Mouse (Mus musculus): Measurements from ENCODE around the gene Spata13. TPM values are rescaled to one million over a fixed set of nuclear protein-coding genes. Genes with fewer than 3 reads are reported as not detected.

The Spata13 gene
- polyA plus RNA-seq, 1 experiment from 2014 or later: 11.6 TPM

DNA sequence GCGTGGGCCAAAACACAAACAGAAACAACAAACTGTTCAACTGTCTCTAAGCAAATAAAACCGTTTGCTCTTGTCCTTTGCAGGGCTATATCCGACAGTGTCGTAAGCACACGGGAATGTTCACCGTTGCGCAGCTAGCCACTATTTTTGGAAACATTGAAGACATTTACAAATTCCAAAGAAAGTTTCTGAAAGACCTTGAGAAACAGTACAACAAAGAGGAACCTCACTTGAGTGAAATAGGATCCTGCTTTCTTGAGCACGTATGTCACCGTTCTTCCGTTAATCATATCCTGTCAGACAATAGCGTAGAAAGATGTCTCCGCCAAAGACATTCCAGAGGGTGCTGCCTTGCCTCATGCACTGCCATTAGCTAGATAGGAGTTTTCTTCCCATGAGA lies 116.1 kb downstream of the Spata13 start:
- H3K9me3 ChIP-seq (ENCODE audit: control insufficient read depth, low read length): no peaks in the 10 kb centered on the region
- H3K27ac ChIP-seq (replicated peaks in 1 of 2; ENCODE audit: control insufficient read depth in 1 of 2, insufficient read depth in 1 of 2, low read depth in 2 of 2, low read length in 2 of 2): peak overlapping the region; percentile 58 to 79
- no peaks in the 10 kb centered on the region for H3K27me3 ChIP-seq (ENCODE audit: control insufficient read depth, insufficient read depth, low read length)
- peaks cover 85% of the 10 kb centered on the region for H3K36me3 ChIP-seq (ENCODE audit: control insufficient read depth, insufficient read depth, low read length)
- WGBS: 32% methylated on average over 12 of the region's 12 CpGs
- peaks cover 16 to 25% of the 10 kb centered on the region in 2 experiments for H3K4me1 ChIP-seq (ENCODE audit: control insufficient read depth in 2 of 2, insufficient read depth in 2 of 2, low read length in 2 of 2)
- ATAC-seq (ENCODE audit: insufficient number of reproducible peaks, insufficient read depth, low FRiP score, low read depth): no peak
- peak overlapping the region; percentile 21; the same call in 1 of the 2 replicates for H3K4me2 ChIP-seq (ENCODE audit: low read length)
- H3K9ac ChIP-seq (ENCODE audit: low read length): peak overlapping the region; percentile 34; the same call in 1 of the 2 replicates
- no peak overlapping the region for H3K4me3 ChIP-seq (ENCODE audit: control insufficient read depth in 1 of 2, insufficient read depth in 1 of 2, low read depth in 1 of 2, low read length in 2 of 2)

DNA sequence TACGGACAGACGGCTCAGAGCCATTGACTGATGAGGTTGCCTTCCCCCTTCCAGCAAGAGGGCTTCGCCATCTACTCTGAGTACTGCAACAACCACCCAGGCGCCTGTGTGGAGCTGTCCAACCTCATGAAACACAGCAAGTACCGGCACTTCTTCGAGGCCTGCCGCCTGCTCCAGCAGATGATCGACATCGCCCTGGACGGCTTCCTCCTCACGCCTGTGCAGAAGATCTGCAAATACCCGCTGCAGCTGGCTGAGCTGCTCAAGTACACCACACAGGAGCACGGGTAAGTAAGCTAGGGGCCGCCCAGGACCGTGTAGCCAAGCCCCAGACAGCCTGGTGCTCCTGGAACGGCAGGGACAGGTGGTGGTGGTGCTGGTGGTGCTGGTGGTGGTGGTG lies 117.8 kb downstream of the Spata13 start:
- ATAC-seq (ENCODE audit: insufficient number of reproducible peaks, insufficient read depth, low FRiP score, low read depth): no peak
- H3K9me3 ChIP-seq (ENCODE audit: control insufficient read depth, low read length): no peaks in the 10 kb centered on the region
- H3K4me1 ChIP-seq (ENCODE audit: control insufficient read depth in 2 of 2, insufficient read depth in 2 of 2, low read length in 2 of 2): peaks cover 10 to 17% of the 10 kb centered on the region in 2 experiments
- H3K4me3 ChIP-seq (ENCODE audit: control insufficient read depth in 1 of 2, insufficient read depth in 1 of 2, low read depth in 1 of 2, low read length in 2 of 2): no peak overlapping the region
- WGBS: 93% methylated on average over 16 of the region's 16 CpGs
- no peaks in the 10 kb centered on the region for H3K27me3 ChIP-seq (ENCODE audit: control insufficient read depth, insufficient read depth, low read length)
- peaks cover 88% of the 10 kb centered on the region for H3K36me3 ChIP-seq (ENCODE audit: control insufficient read depth, insufficient read depth, low read length)
- H3K27ac ChIP-seq (replicated peaks in 1 of 2; ENCODE audit: control insufficient read depth in 1 of 2, insufficient read depth in 1 of 2, low read depth in 2 of 2, low read length in 2 of 2): no peak overlapping the region
- H3K4me2 ChIP-seq (ENCODE audit: low read length): no peak overlapping the region
- no peak overlapping the region for H3K9ac ChIP-seq (ENCODE audit: low read length)

- H3K4me2 ChIP-seq (ENCODE audit: low read length): no peak overlapping the region
- peaks cover 88% of the 10 kb centered on the region for H3K36me3 ChIP-seq (ENCODE audit: control insufficient read depth, insufficient read depth, low read length)
- H3K27me3 ChIP-seq (ENCODE audit: control insufficient read depth, insufficient read depth, low read length): no peaks in the 10 kb centered on the region
- peak overlapping the region in 1 of 2 experiments; percentile 15; a peak in 1 of 4 replicates for H3K27ac ChIP-seq (replicated peaks in 1 of 2; ENCODE audit: control insufficient read depth in 1 of 2, insufficient read depth in 1 of 2, low read depth in 2 of 2, low read length in 2 of 2)
- H3K4me1 ChIP-seq (ENCODE audit: control insufficient read depth in 2 of 2, insufficient read depth in 2 of 2, low read length in 2 of 2): peaks cover 10 to 17% of the 10 kb centered on the region in 2 experiments
- 85% methylated on average over 14 of the region's 14 CpGs for WGBS
- no peak overlapping the region for H3K9ac ChIP-seq (ENCODE audit: low read length)
- H3K4me3 ChIP-seq (ENCODE audit: control insufficient read depth in 1 of 2, insufficient read depth in 1 of 2, low read depth in 1 of 2, low read length in 2 of 2): no peak overlapping the region
- ATAC-seq (ENCODE audit: insufficient number of reproducible peaks, insufficient read depth, low FRiP score, low read depth): no peak
- no peaks in the 10 kb centered on the region for H3K9me3 ChIP-seq (ENCODE audit: control insufficient read depth, low read length)
Observed at GRCm38 (mm10) chr14:60752892-60753800, 119.3 kb downstream of the Spata13 start.

DNA sequence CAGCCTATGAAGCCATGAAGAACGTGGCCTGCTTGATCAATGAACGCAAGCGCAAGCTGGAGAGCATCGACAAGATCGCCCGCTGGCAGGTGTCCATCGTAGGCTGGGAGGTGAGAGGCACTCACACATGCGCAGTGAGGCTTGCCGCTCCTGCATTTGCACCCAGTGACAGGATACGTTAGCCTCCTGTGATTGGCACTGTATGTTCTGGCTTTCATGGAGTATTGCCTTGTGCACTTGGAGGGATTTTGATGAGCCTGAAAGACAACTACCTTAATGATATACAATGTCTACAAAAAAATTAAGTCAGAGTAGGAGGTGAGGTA lies 120.0 kb downstream of the Spata13 start:
- Histone ChIP-seq H3K4me1 (ENCODE audit: control insufficient read depth in 2 of 2, insufficient read depth in 2 of 2, low read length in 2 of 2) (peaks cover 10 to 17% of the 10 kb centered on the region in 2 experiments), H3K4me3 (ENCODE audit: control insufficient read depth in 1 of 2, insufficient read depth in 1 of 2, low read depth in 1 of 2, low read length in 2 of 2) (no peak overlapping the region), H3K36me3 (ENCODE audit: control insufficient read depth, insufficient read depth, low read length) (peaks cover 89% of the 10 kb centered on the region), H3K27me3 (ENCODE audit: control insufficient read depth, insufficient read depth, low read length) (no peaks in the 10 kb centered on the region), H3K9me3 (ENCODE audit: control insufficient read depth, low read length) (no peaks in the 10 kb centered on the region), H3K9ac (ENCODE audit: low read length) (no peak overlapping the region), H3K4me2 (ENCODE audit: low read length) (no peak overlapping the region), H3K27ac (replicated peaks in 1 of 2; ENCODE audit: control insufficient read depth in 1 of 2, insufficient read depth in 1 of 2, low read depth in 2 of 2, low read length in 2 of 2) (no peak overlapping the region)
- 94% methylated on average over 10 of the region's 10 CpGs for WGBS
- no peak for ATAC-seq (ENCODE audit: insufficient number of reproducible peaks, insufficient read depth, low FRiP score, low read depth)

DNA sequence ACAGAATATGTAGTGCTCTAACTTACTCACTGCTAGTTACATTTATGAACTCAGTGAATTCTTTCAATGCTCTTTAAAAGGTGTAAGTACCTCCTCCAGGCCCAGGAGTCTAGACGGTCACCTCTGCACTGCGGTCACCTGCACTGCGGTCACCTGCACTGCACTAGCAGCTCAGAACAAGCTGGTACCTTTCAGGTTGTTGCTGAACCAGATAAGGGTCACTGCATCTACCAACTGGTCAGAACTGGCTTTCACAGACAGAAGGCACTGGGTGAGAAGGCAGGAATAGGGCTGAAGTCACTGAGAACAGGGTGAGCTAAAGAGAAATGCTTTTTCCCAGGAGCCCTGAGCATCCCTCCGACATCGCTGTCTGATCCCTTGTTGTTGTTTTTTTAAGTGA lies 120.9 kb downstream of the Spata13 start:
- Histone ChIP-seq H3K4me1 (ENCODE audit: control insufficient read depth in 2 of 2, insufficient read depth in 2 of 2, low read length in 2 of 2) (peaks cover 7 to 12% of the 10 kb centered on the region in 2 experiments), H3K36me3 (ENCODE audit: control insufficient read depth, insufficient read depth, low read length) (peaks cover 89% of the 10 kb centered on the region), H3K4me2 (ENCODE audit: low read length) (no peak overlapping the region), H3K9ac (ENCODE audit: low read length) (no peak overlapping the region), H3K27ac (replicated peaks in 1 of 2; ENCODE audit: control insufficient read depth in 1 of 2, insufficient read depth in 1 of 2, low read depth in 2 of 2, low read length in 2 of 2) (no peak overlapping the region), H3K27me3 (ENCODE audit: control insufficient read depth, insufficient read depth, low read length) (no peaks in the 10 kb centered on the region), H3K4me3 (ENCODE audit: control insufficient read depth in 1 of 2, insufficient read depth in 1 of 2, low read depth in 1 of 2, low read length in 2 of 2) (no peak overlapping the region), H3K9me3 (ENCODE audit: control insufficient read depth, low read length) (no peaks in the 10 kb centered on the region)
- no peak for ATAC-seq (ENCODE audit: insufficient number of reproducible peaks, insufficient read depth, low FRiP score, low read depth)
- WGBS: 97% methylated on average over 5 of the region's 5 CpGs

GRCm38 (mm10) chr14:60756271-60756670 lies 122.5 kb downstream of the Spata13 start:
- Histone ChIP-seq H3K4me2 (ENCODE audit: low read length) (no peak overlapping the region), H3K4me1 (ENCODE audit: control insufficient read depth in 2 of 2, insufficient read depth in 2 of 2, low read length in 2 of 2) (peaks cover 0 to 4% of the 10 kb centered on the region in 2 experiments; a peak in 2 of 4 replicates), H3K9me3 (ENCODE audit: control insufficient read depth, low read length) (no peaks in the 10 kb centered on the region), H3K9ac (ENCODE audit: low read length) (no peak overlapping the region), H3K4me3 (ENCODE audit: control insufficient read depth in 1 of 2, insufficient read depth in 1 of 2, low read depth in 1 of 2, low read length in 2 of 2) (no peak overlapping the region), H3K27me3 (ENCODE audit: control insufficient read depth, insufficient read depth, low read length) (no peaks in the 10 kb centered on the region), H3K36me3 (ENCODE audit: control insufficient read depth, insufficient read depth, low read length) (peaks cover 91% of the 10 kb centered on the region), H3K27ac (replicated peaks in 1 of 2; ENCODE audit: control insufficient read depth in 1 of 2, insufficient read depth in 1 of 2, low read depth in 2 of 2, low read length in 2 of 2) (no peak overlapping the region)
- ATAC-seq (ENCODE audit: insufficient number of reproducible peaks, insufficient read depth, low FRiP score, low read depth): no peak
- 84% methylated on average over 15 of the region's 15 CpGs for WGBS

GRCm38 (mm10) chr14:60757265-60757664 lies 123.5 kb downstream of the Spata13 start:
- no peak overlapping the region for H3K27ac ChIP-seq (replicated peaks in 1 of 2; ENCODE audit: control insufficient read depth in 1 of 2, insufficient read depth in 1 of 2, low read depth in 2 of 2, low read length in 2 of 2)
- WGBS: 98% methylated on average over 8 of the region's 8 CpGs
- H3K9me3 ChIP-seq (ENCODE audit: control insufficient read depth, low read length): no peaks in the 10 kb centered on the region
- H3K4me1 ChIP-seq (ENCODE audit: control insufficient read depth in 2 of 2, insufficient read depth in 2 of 2, low read length in 2 of 2): peaks cover 0 to 4% of the 10 kb centered on the region in 2 experiments; a peak in 2 of 4 replicates
- H3K4me2 ChIP-seq (ENCODE audit: low read length): no peak overlapping the region
- ATAC-seq (ENCODE audit: insufficient number of reproducible peaks, insufficient read depth, low FRiP score, low read depth): no peak
- no peaks in the 10 kb centered on the region for H3K27me3 ChIP-seq (ENCODE audit: control insufficient read depth, insufficient read depth, low read length)
- no peak overlapping the region for H3K4me3 ChIP-seq (ENCODE audit: control insufficient read depth in 1 of 2, insufficient read depth in 1 of 2, low read depth in 1 of 2, low read length in 2 of 2)
- no peak overlapping the region for H3K9ac ChIP-seq (ENCODE audit: low read length)
- H3K36me3 ChIP-seq (ENCODE audit: control insufficient read depth, insufficient read depth, low read length): peaks cover 95% of the 10 kb centered on the region

All from heart, embryonic 14.5 days (tissue).